Mouse (Mus musculus): ENCODE data around the gene Map6.

GRCm38 (mm10) chr7:99383246-99383645 lies 116.0 kb downstream of the Map6 start:
- TF ChIP-seq GATA1 (IDR thresholded peaks at IDR 0.05; ENCODE audit: low read length) (no peak), TAL1 (IDR thresholded peaks at IDR 0.05; ENCODE audit: low read length) (no peak)

Data from erythroblast, embryonic 14.5 days (primary cell).